Mouse (Mus musculus): ENCODE measurements around the gene Pin4. TPM values are rescaled to one million over a fixed set of nuclear protein-coding genes. Genes with fewer than 3 reads are reported as not detected.

The Pin4 gene
- polyA plus RNA-seq (2011; ENCODE audit: insufficient read depth, insufficient read length, low replicate concordance, missing spikeins): 22.4 and 31.1 TPM in 2 replicates

DNA sequence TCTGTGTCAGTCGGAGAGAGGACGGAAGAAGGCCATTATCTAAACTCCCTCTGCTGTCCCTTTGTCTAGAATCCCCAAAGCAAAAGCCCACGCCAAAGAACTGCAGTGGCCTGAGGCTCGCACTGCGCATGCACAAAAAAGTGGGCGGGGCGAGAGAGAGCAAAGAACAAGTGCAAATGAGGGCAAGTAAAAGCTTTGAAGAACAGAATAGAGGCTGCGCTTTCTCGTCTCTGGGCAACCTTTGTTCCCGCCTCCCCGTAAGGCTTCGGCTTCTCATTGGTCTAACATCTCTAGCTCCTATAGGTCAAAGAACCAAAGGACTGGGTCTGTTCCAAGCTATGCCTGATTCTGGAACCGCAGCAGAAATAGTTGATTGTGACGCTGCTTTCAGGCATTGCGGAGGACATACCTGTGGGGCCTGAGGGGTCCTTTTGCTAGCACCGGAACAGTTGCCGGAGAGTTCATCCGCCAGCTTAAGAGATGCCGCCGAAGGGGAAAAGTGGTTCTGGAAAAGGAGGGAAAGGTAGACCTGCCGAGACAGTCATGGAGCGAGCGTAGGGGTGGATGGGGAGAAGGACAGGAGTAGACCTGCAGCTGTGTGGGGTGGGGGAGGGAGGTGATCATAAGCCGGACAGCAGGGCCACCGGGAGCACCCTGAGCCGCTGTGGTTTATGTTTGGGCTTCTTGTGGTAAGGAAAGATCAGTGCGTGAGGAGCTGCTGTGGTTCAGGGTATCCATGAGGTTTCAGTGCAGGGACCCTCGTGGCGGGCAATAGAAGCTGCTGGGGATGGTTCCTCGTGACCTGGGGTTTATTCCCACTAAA is at the start of gene Pin4:
Gene Pin4, plus strand, starts transcription at position 406 of the 823 bp plus-strand sequence.
- TF ChIP-seq POLR2A (IDR thresholded peaks at IDR 0.05; ENCODE audit: borderline replicate concordance, control insufficient read depth, low read depth, low read length) (no peak), CTCF (IDR thresholded peaks at IDR 0.05; ENCODE audit: control insufficient read depth, insufficient read depth, low read length) (no peak)
- WGBS: 8% methylated on average over 30 of the region's 30 CpGs
- Histone ChIP-seq H3K27ac (ENCODE audit: control insufficient read depth, insufficient read depth, low read depth, low read length, poor library complexity) (no peak within 1 kb of the TSS), H3K4me3 (replicated peaks; ENCODE audit: control insufficient read depth, low read depth, low read length) (peak within 1 kb of the TSS; percentile 100), H3K4me1 (ENCODE audit: control insufficient read depth, insufficient read depth, low read length) (no peaks in the 10 kb centered on the region; the same call in 1 of the 2 replicates)

DNA sequence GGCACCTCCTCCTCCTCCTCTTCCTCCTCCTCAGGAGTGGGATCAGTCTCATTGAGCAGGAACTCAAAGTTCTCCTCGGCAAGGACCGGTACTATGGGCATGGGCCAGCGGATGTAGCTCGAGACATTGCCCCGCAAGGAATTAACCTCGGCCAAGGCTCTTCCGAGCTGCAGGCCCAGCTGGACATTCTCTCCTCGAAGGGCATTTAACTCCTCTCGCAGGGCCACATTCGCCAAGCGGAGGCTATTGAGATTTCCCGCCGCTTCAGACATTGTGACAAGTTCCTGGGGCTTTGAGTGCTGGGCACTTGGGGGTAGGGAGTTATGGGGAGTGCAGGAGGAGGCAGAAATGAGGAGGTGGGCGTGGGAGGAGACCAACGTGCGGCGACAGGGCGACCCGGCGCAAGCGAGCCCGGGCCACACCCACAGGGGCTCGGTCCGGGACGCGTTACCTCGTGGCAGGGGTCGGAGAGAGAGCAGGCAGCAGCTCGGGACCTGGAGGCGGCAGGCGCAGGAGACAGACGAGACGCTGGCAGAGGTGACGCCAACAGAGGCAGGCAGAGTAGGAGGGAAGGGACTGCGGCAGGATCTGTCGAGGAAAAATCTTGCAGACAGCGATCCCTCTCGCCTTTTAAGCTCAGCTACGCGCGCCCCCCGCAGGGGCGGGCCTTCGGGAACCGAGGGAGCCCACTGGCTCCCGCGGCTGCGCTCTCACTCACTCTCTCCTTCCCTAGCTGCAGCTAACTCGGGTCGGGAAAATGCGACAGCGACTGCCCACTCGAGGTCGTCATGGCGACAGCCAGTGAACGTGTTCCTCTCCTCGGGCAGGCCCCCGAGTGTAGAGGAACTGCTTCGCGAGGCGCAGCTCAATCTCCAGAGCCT is 48.4 kb upstream of the Pin4 start, which contains the start of gene Rtl5:
Gene Rtl5, minus strand, starts transcription at position 714 of the 881 bp plus-strand sequence.
- H3K4me3 ChIP-seq (replicated peaks; ENCODE audit: control insufficient read depth, low read depth, low read length): peak within 1 kb of the TSS; percentile 57
- peaks cover 2% of the 10 kb centered on the region for H3K4me1 ChIP-seq (ENCODE audit: control insufficient read depth, insufficient read depth, low read length)
- TF ChIP-seq POLR2A (IDR thresholded peaks at IDR 0.05; ENCODE audit: borderline replicate concordance, control insufficient read depth, low read depth, low read length): peak; percentile 20; the same call in 1 of the 2 replicates
- TF ChIP-seq CTCF (IDR thresholded peaks at IDR 0.05; ENCODE audit: control insufficient read depth, insufficient read depth, low read length): no peak
- peak within 1 kb of the TSS; percentile 12; the same call in 1 of the 2 replicates for H3K27ac ChIP-seq (ENCODE audit: control insufficient read depth, insufficient read depth, low read depth, low read length, poor library complexity)
- WGBS: 7% methylated on average over 61 of the region's 61 CpGs

DNA sequence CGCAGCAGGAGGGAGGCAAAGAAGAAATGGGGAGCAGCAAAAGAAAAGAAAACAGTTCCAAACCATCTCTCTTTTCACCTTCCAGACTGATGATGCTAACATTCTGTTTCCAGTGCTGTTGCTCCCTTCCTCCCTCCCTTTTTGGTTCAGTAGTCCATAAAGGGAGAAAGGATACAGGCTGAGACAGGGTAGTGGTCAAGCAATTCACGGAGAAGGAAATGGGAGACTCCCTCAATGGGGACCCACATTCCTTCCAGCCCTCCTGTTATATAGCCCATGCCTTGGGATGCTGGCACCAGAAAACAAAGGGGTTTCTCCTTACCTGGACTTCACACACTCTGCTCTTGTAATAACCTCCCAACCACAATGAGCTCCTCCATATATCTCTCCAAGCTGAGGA is 47.7 kb upstream of the Pin4 start:
- 23% methylated on average over 2 of the region's 2 CpGs for WGBS
- TF ChIP-seq CTCF (IDR thresholded peaks at IDR 0.05; ENCODE audit: control insufficient read depth, insufficient read depth, low read length) (no peak), POLR2A (IDR thresholded peaks at IDR 0.05; ENCODE audit: borderline replicate concordance, control insufficient read depth, low read depth, low read length) (no peak)
- Histone ChIP-seq H3K27ac (ENCODE audit: control insufficient read depth, insufficient read depth, low read depth, low read length, poor library complexity) (no peak overlapping the region), H3K4me3 (replicated peaks; ENCODE audit: control insufficient read depth, low read depth, low read length) (no peak overlapping the region), H3K4me1 (ENCODE audit: control insufficient read depth, insufficient read depth, low read length) (peaks cover 2% of the 10 kb centered on the region)

DNA sequence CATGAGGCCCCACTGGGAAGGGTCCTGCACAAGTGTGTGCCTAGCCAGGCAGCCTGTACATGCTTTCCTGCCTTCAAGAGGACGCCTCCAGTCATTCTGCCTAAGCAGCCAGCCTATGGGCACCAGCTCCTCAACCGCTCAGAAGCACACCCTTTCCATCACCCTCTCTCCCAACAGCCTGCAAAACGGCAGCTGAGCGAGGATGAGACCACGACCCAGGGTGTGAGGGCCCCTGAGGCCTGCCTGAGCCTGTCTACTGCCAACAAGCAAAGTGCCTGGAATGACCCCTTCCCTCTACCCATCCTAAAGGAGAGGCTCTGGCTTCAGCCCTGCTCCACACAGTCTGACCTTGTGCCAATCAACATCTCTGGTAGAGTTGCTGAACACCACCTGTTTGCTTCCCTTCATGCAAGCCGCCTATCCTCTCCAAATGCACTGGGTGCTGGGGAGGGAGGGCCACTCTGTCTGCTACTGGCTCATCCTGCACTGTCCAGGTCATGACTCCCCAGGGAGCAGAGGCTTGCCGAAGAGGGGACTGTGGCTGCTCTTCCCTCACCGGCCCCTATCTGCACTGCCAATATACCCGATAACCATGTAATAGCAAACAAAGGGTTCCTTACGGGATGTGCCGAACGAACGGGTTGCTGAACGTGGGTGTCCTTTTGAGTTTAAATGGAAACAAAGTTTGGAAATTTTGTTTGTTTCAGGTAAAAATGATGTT is 45.5 kb upstream of the Pin4 start:
- H3K27ac ChIP-seq (ENCODE audit: control insufficient read depth, insufficient read depth, low read depth, low read length, poor library complexity): peak overlapping the region; percentile 36; the same call in 1 of the 2 replicates
- WGBS: 88% methylated on average over 14 of the region's 14 CpGs
- H3K4me3 ChIP-seq (replicated peaks; ENCODE audit: control insufficient read depth, low read depth, low read length): no peak overlapping the region
- TF ChIP-seq CTCF (IDR thresholded peaks at IDR 0.05; ENCODE audit: control insufficient read depth, insufficient read depth, low read length) (no peak), POLR2A (IDR thresholded peaks at IDR 0.05; ENCODE audit: borderline replicate concordance, control insufficient read depth, low read depth, low read length) (no peak)
- peaks cover 2% of the 10 kb centered on the region for H3K4me1 ChIP-seq (ENCODE audit: control insufficient read depth, insufficient read depth, low read length)

DNA sequence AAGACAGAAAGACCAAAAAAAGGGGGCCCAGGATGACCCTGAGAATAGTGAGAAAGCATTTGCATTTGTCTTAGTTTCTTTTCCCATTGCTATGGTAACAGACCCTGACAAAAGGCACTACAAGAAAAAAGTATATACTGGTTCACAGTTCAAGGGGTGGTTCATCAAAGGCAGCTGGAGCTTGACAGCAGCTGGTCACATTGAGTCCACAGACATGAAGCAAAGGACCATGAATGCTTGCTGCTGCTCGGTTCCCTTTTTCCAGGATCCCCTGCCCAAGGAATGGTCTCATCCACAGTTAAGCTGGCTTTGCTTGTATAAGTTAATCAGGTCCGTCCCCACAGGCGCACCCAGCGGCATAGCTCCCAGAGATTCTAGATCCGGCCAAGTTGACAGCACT is 44.8 kb upstream of the Pin4 start:
- H3K4me3 ChIP-seq (replicated peaks; ENCODE audit: control insufficient read depth, low read depth, low read length): no peak overlapping the region
- H3K27ac ChIP-seq (ENCODE audit: control insufficient read depth, insufficient read depth, low read depth, low read length, poor library complexity): peak overlapping the region; percentile 83
- peaks cover 2% of the 10 kb centered on the region for H3K4me1 ChIP-seq (ENCODE audit: control insufficient read depth, insufficient read depth, low read length)
- TF ChIP-seq CTCF (IDR thresholded peaks at IDR 0.05; ENCODE audit: control insufficient read depth, insufficient read depth, low read length) (no peak), POLR2A (IDR thresholded peaks at IDR 0.05; ENCODE audit: borderline replicate concordance, control insufficient read depth, low read depth, low read length) (no peak)
- WGBS: 70% methylated on average over 5 of the region's 5 CpGs

DNA sequence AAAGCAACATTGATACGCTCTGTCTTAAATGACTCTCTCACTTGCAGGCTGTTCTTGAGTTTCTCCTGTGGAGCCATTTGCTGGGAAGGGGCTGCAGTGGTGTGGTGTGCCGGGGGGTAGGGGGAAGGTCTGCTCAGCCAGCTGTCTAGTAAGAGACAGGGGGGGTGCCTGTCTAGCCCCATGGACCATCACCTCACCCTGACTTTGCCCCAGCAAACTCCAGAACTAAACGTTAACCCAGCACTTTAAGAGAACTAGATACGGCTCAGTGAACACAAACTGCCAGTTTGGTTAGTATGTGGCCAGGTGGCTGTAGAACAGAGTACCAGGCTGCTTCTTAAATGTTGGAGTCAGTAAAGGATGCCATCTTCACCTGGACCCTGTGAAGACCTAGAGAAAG is 44.1 kb upstream of the Pin4 start:
- H3K4me3 ChIP-seq (replicated peaks; ENCODE audit: control insufficient read depth, low read depth, low read length): no peak overlapping the region
- H3K27ac ChIP-seq (ENCODE audit: control insufficient read depth, insufficient read depth, low read depth, low read length, poor library complexity): peak overlapping the region; percentile 83
- peaks cover 2% of the 10 kb centered on the region for H3K4me1 ChIP-seq (ENCODE audit: control insufficient read depth, insufficient read depth, low read length)
- WGBS: 28% methylated on average over 4 of the region's 4 CpGs
- TF ChIP-seq POLR2A (IDR thresholded peaks at IDR 0.05; ENCODE audit: borderline replicate concordance, control insufficient read depth, low read depth, low read length) (no peak), CTCF (IDR thresholded peaks at IDR 0.05; ENCODE audit: control insufficient read depth, insufficient read depth, low read length) (no peak)

DNA sequence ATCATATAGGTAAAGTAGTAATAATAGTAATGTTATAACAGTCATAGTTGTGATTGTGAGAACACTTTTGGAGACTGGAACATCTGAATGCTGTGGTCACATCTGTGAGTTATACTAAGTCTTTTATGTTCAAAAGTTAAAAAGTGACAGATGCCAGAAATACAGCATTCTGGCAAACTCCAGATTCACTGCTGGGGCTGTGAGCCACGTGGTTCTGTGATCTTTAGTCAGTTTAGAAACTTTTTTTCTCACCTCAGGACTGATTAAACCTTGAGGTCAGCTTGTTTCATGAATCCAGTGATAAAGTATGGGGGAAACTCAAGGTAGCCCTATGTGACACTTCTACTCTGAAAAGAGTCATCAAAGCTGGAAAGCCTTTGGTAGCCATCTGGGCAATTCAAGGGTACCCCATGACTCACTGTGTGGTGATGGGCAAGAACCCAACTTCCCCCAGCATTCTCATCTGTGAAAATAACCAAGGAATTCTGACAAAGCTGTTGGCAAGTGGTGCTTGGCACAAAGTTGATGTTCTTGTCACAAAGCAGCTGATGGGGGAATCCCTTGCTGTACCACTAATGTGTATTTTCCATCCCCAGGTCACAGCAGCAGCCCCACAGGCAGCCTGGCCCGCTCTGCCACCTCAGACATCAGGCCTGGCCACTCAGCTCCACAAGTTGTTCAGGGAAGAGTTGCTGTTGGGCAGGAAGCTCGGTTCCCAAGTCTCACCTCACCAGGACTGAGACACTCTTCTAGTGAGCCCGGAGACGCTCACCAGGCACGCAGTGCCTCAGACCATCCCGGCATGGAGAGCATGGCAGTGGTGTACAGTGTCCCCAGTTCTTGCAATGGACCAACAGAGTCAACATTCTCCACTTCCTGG is 42.1 kb upstream of the Pin4 start:
- no peak for TF ChIP-seq CTCF (IDR thresholded peaks at IDR 0.05; ENCODE audit: control insufficient read depth, insufficient read depth, low read length)
- no peak for TF ChIP-seq POLR2A (IDR thresholded peaks at IDR 0.05; ENCODE audit: borderline replicate concordance, control insufficient read depth, low read depth, low read length)
- Histone ChIP-seq H3K27ac (ENCODE audit: control insufficient read depth, insufficient read depth, low read depth, low read length, poor library complexity) (no peak overlapping the region), H3K4me1 (ENCODE audit: control insufficient read depth, insufficient read depth, low read length) (peaks cover 2% of the 10 kb centered on the region), H3K4me3 (replicated peaks; ENCODE audit: control insufficient read depth, low read depth, low read length) (no peak overlapping the region)
- WGBS: 87% methylated on average over 7 of the region's 7 CpGs
